Mouse (Mus musculus) cerebellum, postnatal 25 days (tissue): ENCODE measurements around the gene Marco.

Experiments used
- DNase-seq, 2 experiments: peaks; one replicate each; pipeline ENCODE4 v3.0.0; 2021; ENCODE audit warnings: mixed read lengths in 2 of 2

Gene Marco

GRCm38 (mm10) chr1:120504924-120505323 is at the start of gene Marco:
TSS of gene Marco (minus strand) at chr1:120505024.
- DNase-seq: no peak

- no peak for DNase-seq
Measured at GRCm38 (mm10) chr1:120539506-120540029, 34.7 kb upstream of the Marco start.

- DNase-seq: no peak
Measured at GRCm38 (mm10) chr1:120536998-120537397, 32.2 kb upstream of the Marco start.

GRCm38 (mm10) chr1:120535919-120536318 is 31.1 kb upstream of the Marco start:
- no peak for DNase-seq

DNA sequence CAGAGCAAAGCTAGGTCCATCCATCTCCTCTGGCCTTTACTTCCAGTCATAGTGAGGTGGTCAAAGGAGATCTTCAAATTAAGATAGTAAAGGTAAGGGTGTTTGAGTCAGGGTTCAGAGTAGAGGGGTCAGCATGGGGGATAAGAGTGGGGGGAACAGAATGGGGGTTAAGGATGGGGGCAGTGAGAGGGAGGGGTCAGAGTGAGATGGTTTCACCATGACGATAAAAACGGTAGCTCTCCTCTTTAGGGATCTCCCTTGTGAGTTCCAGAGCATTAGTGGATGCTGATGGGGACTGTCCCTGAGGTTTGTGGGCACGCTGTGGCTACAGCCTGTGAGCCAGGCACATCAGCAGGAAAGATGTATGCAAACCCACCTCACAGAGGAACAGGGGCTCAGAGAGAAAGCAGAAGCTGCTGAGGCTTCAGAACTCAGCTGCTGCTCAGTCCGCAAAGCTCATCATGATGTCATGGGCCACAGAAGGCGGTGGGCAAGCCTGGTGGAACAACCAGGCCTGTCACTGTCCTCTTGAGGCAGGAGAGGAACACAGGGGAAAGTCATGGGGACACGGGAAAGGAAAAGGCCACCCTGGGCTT is 27.6 kb upstream of the Marco start:
- no peak for DNase-seq

- no peak for DNase-seq
Measured at GRCm38 (mm10) chr1:120531770-120532169, 26.9 kb upstream of the Marco start.

DNA sequence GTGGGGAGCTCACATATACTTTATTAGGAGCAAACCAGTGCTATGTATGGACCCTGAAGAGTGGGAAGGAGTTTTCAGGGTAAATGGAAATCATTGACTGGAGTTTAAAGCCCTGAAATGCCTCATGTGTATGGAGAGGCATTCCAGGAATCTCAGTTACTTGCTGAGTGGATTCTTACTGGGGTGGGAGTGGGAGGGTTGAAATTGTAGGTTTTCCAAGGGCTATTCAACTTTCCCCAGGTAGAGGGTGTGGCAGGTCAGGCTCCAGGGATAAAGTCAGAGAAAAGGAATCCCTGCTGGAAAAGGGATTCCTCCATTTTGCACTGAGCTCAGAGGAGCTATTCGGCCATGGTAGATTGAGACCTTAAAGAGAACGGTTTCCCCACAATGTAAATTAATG is 25.1 kb upstream of the Marco start:
- DNase-seq: no peak

DNA sequence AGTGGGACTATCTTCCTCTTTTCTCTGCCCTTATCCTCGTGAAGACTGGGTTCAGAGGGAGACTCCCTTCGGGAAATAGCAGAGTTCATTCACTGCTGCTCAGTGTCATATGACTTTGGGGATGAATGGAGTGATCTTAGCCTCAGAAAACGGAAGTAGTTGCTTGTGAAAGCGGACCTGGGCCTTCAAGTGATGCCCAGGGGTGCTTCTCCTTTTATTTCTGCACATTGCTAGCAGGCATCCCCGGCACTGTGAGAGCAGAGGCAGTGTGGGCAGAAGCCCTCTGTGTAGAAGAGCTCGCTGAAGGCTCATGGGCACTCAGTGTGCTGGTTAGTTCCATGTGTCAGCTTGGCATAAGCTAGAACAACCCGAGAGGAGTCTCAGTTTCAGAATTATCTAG is 12.8 kb upstream of the Marco start:
- no peak for DNase-seq

DNA sequence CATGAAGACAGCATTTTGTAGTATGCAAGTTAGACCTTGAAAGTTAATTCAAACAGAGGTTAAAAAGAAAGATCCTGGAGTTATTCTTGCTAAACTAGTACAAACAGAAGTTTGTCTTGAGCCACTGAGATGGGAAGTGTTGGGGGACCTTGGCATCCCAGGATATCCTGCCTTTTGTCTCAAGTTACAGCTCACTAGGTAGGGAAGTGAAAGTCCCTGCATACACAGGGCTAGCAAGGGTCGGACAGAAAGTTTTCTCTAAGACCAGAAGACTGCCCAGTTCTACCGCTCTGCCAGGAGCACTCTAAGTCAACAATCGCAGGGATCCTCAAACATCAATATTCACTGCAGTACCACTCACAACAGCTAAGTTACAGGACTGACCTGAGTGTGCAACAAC is 5.5 kb upstream of the Marco start:
- no peak for DNase-seq

- no peak for DNase-seq
Measured at GRCm38 (mm10) chr1:120508976-120509375, 4.2 kb upstream of the Marco start.

GRCm38 (mm10) chr1:120504046-120504710 is 646 bp downstream of the Marco start:
- peak; percentile 7 to 32 for DNase-seq

- DNase-seq: no peak
Measured at GRCm38 (mm10) chr1:120501496-120501895, 3.3 kb downstream of the Marco start.

DNA sequence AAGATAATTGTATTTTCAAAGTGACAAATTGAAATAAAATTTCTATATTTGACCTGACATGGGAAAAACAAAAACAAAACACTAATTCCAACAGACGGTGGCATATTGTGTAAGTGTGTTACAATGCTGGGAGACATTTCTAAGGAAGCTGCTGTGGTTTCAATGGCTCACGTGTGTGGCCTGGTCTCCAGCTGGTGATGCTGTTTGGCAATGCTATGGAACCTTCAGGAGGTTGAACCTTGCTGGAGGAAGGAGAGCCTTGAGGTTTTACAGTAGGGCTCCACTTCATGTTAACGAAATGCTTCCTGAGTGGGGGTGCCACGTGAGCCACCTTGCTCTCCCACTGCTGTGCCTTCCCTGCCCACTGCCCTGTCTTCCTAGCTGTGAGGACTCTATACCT is 6.8 kb downstream of the Marco start:
- DNase-seq: no peak

DNA sequence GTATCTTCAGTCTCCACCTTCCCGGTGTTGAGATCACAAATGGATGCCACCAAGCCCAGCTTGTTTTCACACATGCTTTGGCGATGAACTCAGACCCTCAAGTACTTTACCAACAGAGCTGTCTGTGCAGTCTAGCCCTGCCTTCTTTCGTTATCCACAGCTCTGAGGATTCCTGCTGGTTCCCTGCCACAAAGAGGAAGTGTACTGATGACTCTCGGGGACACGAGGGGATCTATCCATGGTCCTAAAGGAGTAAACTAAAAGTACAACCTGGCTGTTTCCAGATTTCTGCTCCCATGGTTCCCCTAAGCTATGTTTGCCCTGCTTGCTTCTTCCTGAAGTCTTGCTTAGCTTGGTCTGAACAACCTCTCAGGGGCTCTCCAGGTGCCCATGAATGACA is 23.9 kb downstream of the Marco start:
- DNase-seq: no peak

GRCm38 (mm10) chr1:120474825-120475224 is 30.0 kb downstream of the Marco start:
- DNase-seq: no peak

- peak; percentile 20 to 38 for DNase-seq
Measured at GRCm38 (mm10) chr1:120468891-120469290, 35.9 kb downstream of the Marco start.

DNA sequence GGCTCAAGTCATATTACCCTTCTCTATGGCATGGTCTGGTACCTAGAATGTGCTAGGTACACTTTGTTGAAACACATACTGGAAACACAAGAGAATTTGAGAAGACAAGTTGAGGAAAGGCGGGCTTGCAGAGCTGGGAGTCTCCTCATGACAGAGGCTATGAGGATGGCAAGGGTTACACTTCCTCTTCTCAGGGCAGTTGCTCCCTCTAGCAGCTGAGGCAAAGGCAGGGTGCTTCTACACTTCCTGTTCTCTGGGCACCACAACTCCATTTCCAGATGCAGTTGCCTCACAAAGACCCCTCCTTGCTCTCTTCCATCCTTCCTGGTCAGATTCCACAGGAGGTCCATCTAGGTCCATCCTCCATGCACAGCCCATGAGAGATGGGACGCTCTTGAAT is 37.5 kb downstream of the Marco start:
- DNase-seq: no peak

DNA sequence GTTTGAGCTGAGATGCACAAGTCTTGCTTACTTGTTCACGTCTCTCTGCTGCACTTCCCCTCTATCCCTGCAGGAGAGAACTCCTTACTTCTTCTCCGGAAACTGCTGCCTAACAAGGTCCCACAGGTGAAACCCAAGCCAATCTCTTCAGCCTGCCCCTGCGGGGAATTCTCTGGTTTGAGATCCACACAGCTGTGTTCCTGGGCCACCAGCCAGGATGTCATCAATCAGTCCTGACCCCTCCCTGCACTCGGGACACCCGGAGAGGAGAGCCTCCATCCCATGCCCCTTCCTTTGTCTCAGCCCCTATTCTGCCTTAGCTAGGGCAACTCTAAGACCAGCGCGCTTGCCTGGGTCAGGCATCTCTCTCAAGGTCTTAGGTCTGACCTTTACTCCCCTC is 38.1 kb downstream of the Marco start:
- no peak for DNase-seq

- DNase-seq: no peak
Measured at GRCm38 (mm10) chr1:120459032-120459431, 45.8 kb downstream of the Marco start.

- no peak for DNase-seq
Measured at GRCm38 (mm10) chr1:120458524-120458923, 46.3 kb downstream of the Marco start.

DNA sequence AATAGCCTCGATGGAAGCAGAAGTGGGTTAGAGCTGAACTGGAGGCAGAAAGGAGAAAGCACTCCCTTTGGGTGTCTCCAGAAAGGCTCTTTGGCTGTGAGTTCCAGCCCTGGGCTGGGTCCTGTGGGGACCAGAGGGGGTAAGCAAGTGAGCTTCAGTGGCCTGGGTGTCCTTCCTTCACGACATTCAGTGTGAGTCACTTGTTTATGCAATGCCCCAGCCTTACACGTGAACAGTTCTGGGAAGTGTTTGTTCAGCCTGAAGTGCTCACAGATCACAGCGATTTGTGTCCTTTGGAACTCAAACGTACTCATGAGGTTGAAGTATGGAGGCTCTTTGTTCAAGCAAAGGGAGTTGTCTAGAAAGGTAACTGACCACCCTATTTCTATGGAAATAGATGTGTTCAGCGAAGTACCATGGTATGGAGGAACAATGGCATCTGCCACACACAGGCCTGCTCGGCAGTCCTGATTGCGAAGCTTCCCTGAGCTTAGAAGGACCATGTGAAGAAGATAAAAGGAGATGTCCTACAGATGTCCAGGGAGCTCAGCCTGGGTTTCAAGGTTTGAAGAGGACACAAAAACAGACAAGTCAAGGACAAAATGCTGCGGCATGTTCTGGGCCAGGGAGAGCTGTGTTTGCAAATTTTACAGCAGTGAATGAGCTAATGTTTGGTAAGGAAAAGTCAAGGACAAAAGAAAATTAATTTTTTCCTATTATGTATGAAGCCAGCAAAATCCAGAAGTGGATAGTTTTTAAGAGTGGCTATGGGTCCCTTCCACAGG is 53.1 kb downstream of the Marco start:
- no peak for DNase-seq

DNA sequence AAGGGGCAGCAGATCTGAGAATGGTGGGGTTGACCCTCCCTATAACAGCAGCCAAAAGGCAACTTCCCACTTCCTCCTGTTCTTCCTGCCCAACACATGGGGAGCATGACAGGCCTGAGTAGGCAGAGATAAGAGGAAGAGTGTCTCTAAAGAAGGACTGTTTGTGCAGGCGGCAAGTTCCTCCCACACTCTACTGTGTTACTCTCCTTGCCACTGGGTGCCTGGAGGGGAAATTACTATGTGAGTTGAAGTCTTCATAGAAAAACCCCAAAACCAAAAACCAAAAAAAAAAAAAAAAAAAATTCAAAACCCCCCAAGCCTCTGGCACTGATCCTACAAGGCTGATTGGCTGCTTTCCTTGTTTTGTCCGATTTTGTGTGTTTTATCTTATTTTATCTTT is 55.2 kb downstream of the Marco start:
- no peak for DNase-seq

GRCm38 (mm10) chr1:120443228-120443639 is 61.6 kb downstream of the Marco start:
- no peak for DNase-seq

- no peak for DNase-seq
Measured at GRCm38 (mm10) chr1:120441587-120441986, 63.2 kb downstream of the Marco start.
